Mouse (Mus musculus): Measurements from ENCODE around the gene Tstd3.
"Not testable (repeated sequence)": the region's sequence is repeated elsewhere in the genome, so short reads cannot be mapped to it uniquely, and the experiment has no call there.

The Tstd3 gene

DNA sequence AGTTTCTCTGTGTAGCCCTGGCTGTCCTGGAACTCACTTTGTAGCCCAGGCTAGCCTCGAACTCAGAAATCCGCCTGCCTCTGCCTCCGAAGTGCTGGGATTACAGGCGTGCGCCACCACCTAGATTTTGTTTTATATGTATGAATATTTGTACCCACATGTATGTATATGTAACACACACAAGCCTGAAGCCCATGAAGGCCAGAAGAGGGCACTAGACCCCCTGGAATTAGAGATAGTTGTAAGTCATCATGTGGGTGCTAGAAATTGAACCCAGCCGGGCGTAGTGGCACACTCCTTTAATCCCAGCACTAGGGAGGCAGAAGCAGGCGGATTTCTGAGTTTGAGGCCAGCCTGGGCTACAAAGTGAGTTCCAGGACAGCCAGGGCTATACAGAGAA is 22.9 kb downstream of the Tstd3 start:
- not testable (repeated sequence) for DNase-seq

DNA sequence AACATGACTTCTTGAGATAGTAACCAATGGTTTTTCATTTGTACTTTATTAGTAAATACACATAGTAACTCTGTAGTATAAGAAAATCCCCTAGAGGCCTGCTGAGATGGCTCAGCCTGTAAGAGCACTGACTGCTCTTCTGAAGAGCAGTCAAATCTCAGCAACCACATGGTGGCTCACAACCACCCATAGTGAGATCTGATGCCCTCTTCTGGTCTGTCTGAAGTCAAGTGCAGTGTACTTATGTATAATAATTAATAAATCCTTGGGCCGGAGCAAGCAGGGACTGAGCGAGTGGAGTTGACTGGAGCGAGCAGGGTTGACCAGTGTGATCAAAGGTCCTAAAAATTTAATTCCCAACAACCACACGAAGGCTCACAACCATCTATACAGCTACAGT is 27.8 kb downstream of the Tstd3 start:
- peak; percentile 67 for DNase-seq

DNA sequence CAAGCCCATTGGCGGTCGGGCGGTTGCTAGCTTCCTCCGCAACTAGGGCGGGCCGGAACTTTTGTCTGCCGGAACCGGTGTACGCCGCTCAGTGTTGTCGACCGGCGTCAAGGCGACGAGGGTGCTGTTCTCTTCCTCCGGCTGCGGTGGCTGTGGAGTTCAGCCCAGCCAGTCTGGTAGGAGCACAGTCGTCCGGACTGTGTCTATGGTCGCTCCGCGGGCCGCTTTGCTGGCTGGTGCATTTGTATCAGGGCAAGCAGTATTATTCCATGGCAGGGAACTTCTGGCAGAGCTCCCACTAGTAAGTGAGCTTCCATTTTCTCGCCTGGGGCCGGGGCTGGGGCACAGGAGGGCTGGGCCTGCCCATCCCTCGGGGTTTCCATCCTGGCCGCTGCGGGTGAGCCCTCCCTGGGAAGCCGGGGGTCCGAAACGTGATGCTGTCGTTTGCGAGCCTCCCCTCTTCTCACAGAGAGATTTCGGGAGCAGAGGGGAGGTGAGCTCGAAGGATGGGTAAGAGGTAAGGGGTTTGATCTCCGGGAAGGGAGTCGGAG is 39.3 kb downstream of the Tstd3 start, which contains the start of gene Ccnc:
Gene Ccnc, plus strand, starts transcription at position 87 of the 551 bp plus-strand sequence.
- peak; percentile 92 for DNase-seq

DNA sequence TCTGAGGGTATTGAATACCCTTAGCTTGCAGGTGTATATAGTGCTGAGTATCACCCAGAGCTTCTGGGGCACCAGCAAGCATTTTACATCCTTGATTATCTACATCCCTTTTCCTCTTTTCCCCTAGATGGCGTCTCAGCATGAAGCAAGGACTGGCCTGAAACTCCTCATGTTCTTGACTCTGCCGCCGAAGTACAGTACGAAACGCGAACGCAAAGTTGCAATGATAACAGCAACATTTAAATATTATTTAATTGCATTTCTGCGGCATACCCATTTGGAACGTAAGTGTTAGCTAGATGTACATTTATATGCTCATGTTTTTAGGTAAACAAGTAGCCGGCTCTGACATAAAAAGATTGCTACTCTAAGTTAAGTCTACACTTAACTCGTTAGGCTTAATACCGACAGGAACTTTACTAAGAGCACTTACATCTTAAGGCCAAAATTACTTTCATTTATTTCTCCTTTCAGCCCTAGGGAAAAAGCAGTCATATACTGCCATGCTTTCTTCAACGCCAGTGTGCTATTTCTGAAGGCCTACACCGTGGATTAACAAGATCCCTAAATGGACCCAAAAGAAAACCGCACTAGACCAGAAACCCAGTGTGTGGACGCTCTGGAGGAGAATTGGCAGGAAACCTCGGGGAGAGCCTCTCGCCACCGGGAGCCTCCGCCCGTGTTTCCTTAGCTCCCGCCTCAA is 39.9 kb downstream of the Tstd3 start:
- DNase-seq, result peak; percentile 68

DNA sequence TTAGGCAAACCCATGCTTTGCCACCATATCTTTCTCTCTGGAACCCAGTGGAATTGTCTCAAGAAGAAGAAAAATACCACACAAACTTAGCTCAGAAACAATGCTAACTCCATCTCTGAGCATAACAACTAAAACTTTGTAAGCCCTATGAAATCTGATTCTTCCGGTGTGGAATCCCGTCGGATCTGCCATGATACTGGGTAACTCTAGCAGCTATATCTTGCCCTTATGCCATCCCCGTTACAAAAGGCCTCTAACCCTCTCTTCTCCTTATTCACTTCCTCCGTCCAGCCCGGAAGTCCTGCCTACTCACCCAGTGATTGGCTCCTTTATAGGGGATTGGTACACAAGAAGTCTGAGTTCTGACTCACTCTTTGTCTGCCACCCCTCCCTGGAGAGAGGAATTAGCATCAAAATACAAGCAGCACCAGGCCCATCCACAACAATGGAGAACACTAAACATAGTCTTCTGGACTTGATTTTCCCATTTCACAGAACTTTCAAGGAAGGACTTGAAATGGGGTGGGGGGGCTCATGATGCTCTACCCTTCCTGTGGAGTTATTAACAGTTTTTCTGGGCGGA is 44.2 kb downstream of the Tstd3 start:
- no peak for DNase-seq

DNA sequence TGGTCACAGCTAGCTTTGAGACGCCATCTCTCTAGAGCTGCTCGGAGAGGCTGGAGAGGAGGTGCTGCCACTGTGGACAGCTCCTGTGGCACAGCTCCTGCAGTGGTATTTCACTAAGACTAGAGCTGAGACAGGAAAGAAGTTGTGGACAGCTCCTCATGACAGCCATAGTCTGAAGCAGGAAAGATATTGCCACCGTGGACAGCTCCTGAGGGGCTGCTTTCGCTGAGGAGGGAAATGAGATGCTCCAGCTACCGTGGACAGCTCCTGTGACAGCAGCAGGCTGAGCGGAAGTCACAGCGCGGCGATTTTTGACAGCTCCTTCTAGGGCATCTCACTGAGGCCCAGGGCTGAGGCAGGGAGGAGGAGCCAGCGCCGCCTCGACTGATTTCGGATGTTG is 54.9 kb downstream of the Tstd3 start:
- DNase-seq, result peak; percentile 84
